18 mouse cellular contexts compared by ENCODE assay signal in the genomic region with DNA sequence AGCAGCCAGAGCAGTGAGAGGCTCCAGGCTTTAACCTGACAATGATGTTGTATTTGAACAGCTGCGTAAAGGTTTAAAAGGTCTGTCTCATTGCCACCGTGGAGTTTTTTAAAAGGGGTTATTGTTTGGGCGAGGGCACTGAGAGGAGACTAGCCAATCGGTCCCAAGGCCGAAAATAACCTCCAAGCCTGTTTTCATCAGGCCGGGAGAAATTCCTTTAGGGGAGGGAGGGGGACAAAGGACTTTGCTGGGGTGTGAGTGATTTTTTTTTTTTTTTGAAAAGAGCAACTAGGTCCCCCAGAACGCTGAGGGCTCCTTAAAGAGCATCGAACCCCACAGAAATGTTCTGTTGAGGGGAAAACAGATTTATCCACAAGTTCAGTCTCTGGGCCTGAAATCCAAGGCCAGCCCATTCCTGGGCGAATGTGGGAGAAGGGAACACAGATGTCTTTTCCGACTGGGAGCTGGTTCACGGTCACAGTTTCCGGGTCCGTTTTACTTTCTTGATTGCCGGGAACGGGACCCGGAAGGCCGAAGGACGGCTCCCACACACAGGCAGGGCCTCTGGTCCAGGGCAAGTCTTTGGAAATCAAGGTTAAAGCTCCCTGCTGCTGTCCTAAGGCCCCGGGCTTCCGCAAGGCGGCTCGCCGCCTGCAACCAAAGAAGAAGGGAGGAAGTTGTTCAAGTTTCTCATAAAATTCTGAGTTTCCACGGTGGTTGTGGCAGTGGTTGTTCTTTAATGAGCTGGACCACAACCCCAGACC. TPM values are rescaled to one million over a fixed set of nuclear protein-coding genes. Genes with fewer than 3 reads are reported as not detected.
DNase-seq lines count a peak whose midpoint lies in the region; ATAC-seq lines count a peak whose summit lies in the region.
"Had no signal": no experiment of that assay in that cellular context is flagged by ENCODE, and none has a peak within 500 bp of the region (broad histone marks: within the 10 kb centered on the region; RNA-seq: fewer than 3 reads in every experiment).

No protein-coding gene starts in this region.

- H3K4me2 ChIP-seq in hindbrain, embryonic 14.5 days (replicated peaks), result no peak overlapping the region
- H3K4me2 ChIP-seq in kidney, embryonic 16.5 days (replicated peaks; ENCODE audit: low read depth, low read length), result peak overlapping the region; percentile 59
- peak overlapping the region; percentile 55 for H3K4me2 ChIP-seq in neural tube, embryonic 12.5 days (replicated peaks)
- H3K4me2 ChIP-seq: forebrain, embryonic 15.5 days; lung, embryonic 15.5 days had no signal

- peaks cover 17% of the 10 kb centered on the region for H3K4me1 ChIP-seq in hindbrain, embryonic 10.5 days (replicated peaks)
- 0 out of 2 replicates have a peak, but pooled peaks cover 5% of the 10 kb centered on the region for H3K4me1 ChIP-seq in hindbrain, embryonic 14.5 days (replicated peaks; ENCODE audit: control insufficient read depth, insufficient read depth, low read length)
- peaks cover 7% of the 10 kb centered on the region for H3K4me1 ChIP-seq in embryonic facial prominence, embryonic 10.5 days
- H3K4me1 ChIP-seq in kidney, embryonic 16.5 days (ENCODE audit: insufficient read depth, low read length), result peaks cover 18% of the 10 kb centered on the region; the same call in 1 of the 2 replicates
- no peaks in the 10 kb centered on the region for H3K4me1 ChIP-seq in neural tube, embryonic 12.5 days
- H3K4me1 ChIP-seq: forebrain, embryonic 15.5 days had no signal

- no peak overlapping the region for H3K4me3 ChIP-seq in hindbrain, embryonic 10.5 days
- H3K4me3 ChIP-seq in hindbrain, embryonic 14.5 days (replicated peaks; ENCODE audit: low read length), result no peak overlapping the region
- H3K4me3 ChIP-seq in embryonic facial prominence, embryonic 10.5 days, result no peak overlapping the region
- peak overlapping the region; percentile 48 for H3K4me3 ChIP-seq in kidney, embryonic 16.5 days (ENCODE audit: low read length)
- peak overlapping the region; percentile 30 for H3K4me3 ChIP-seq in neural tube, embryonic 12.5 days
- H3K4me3 ChIP-seq: forebrain, embryonic 15.5 days; lung, embryonic 15.5 days had no signal

- DNase-seq in hindbrain, embryonic 10.5 days (ENCODE audit: low spot score), result peak; percentile 65
- DNase-seq in hindbrain, embryonic 14.5 days (ENCODE audit: low spot score), result no peak
- DNase-seq in embryonic facial prominence, embryonic 10.5 days (ENCODE audit: low spot score), result peak; percentile 69
- DNase-seq in cerebellum, adult 11-12 months, result no peak
- no peak for DNase-seq in right cerebral cortex, adult 18-20 months
- DNase-seq: cerebellum, postnatal 14 days; gastrocnemius, postnatal 25 days; layer of hippocampus, adult 9-11 months; liver; retina, postnatal 1 day; thymus, adult 18-20 months had no signal

- H3K9me3 ChIP-seq in hindbrain, embryonic 10.5 days, result no peaks in the 10 kb centered on the region
- H3K9me3 ChIP-seq in hindbrain, embryonic 14.5 days (ENCODE audit: control insufficient read depth, low read length), result peaks cover 3% of the 10 kb centered on the region; the same call in 1 of the 2 replicates
- H3K9me3 ChIP-seq in embryonic facial prominence, embryonic 10.5 days, result no peaks in the 10 kb centered on the region
- no peaks in the 10 kb centered on the region for H3K9me3 ChIP-seq in kidney, embryonic 16.5 days (ENCODE audit: low read length)
- no peaks in the 10 kb centered on the region for H3K9me3 ChIP-seq in neural tube, embryonic 12.5 days
- H3K9me3 ChIP-seq: forebrain, embryonic 15.5 days; lung, embryonic 15.5 days had no signal

- H3K27ac ChIP-seq in hindbrain, embryonic 10.5 days, result no peak overlapping the region
- H3K27ac ChIP-seq in hindbrain, embryonic 14.5 days, result no peak overlapping the region
- no peak overlapping the region for H3K27ac ChIP-seq in embryonic facial prominence, embryonic 10.5 days (replicated peaks)
- H3K27ac ChIP-seq in kidney, embryonic 16.5 days (ENCODE audit: low read length), result peak overlapping the region; percentile 94
- peak overlapping the region; percentile 80 for H3K27ac ChIP-seq in neural tube, embryonic 12.5 days
- H3K27ac ChIP-seq: forebrain, embryonic 15.5 days; lung, embryonic 15.5 days had no signal

- ATAC-seq in hindbrain, embryonic 14.5 days (ENCODE audit: low FRiP score), result no peak
- ATAC-seq in kidney, embryonic 16.5 days (ENCODE audit: low FRiP score, low TSS enrichment), result no peak
- ATAC-seq in neural tube, embryonic 12.5 days (ENCODE audit: low FRiP score, low read depth), result no peak
- ATAC-seq: forebrain, embryonic 15.5 days; hindbrain, embryonic 16.5 days had no signal

- H3K27me3 ChIP-seq in hindbrain, embryonic 10.5 days (ENCODE audit: insufficient read depth, poor library complexity, severe bottlenecking), result peaks cover 100% of the 10 kb centered on the region
- peaks cover 99% of the 10 kb centered on the region for H3K27me3 ChIP-seq in hindbrain, embryonic 14.5 days (ENCODE audit: control insufficient read depth, insufficient read depth, low read length)
- peaks cover 100% of the 10 kb centered on the region for H3K27me3 ChIP-seq in embryonic facial prominence, embryonic 10.5 days (replicated peaks; ENCODE audit: low read depth, poor library complexity, severe bottlenecking)
- H3K27me3 ChIP-seq in kidney, embryonic 16.5 days (ENCODE audit: insufficient read depth, low read length), result peaks cover 3% of the 10 kb centered on the region; the same call in 1 of the 2 replicates
- peaks cover 77% of the 10 kb centered on the region for H3K27me3 ChIP-seq in neural tube, embryonic 12.5 days (replicated peaks)

- 1% methylated on average over 24 of the region's 24 CpGs for WGBS in hindbrain, embryonic 10.5 days
- WGBS in hindbrain, embryonic 14.5 days, result under 1% methylated on average over 24 of the region's 24 CpGs
- under 1% methylated on average over 24 of the region's 24 CpGs for WGBS in embryonic facial prominence, embryonic 10.5 days
- 5% methylated on average over 24 of the region's 24 CpGs for WGBS in kidney, embryonic 16.5 days
- WGBS in neural tube, embryonic 12.5 days, result under 1% methylated on average over 24 of the region's 24 CpGs

- H3K36me3 ChIP-seq in hindbrain, embryonic 10.5 days, result no peaks in the 10 kb centered on the region
- H3K36me3 ChIP-seq in hindbrain, embryonic 14.5 days (replicated peaks; ENCODE audit: control insufficient read depth, insufficient read depth), result no peaks in the 10 kb centered on the region
- H3K36me3 ChIP-seq in embryonic facial prominence, embryonic 10.5 days (replicated peaks), result no peaks in the 10 kb centered on the region
- H3K36me3 ChIP-seq in kidney, embryonic 16.5 days (ENCODE audit: insufficient read depth, low read length), result no peaks in the 10 kb centered on the region; the same call in 1 of the 2 replicates
- no peaks in the 10 kb centered on the region for H3K36me3 ChIP-seq in neural tube, embryonic 12.5 days
- H3K36me3 ChIP-seq: forebrain, embryonic 15.5 days; lung, embryonic 15.5 days had no signal

- no peak overlapping the region for H3K9ac ChIP-seq in hindbrain, embryonic 14.5 days
- H3K9ac ChIP-seq in kidney, embryonic 16.5 days (replicated peaks; ENCODE audit: low read length), result peak overlapping the region; percentile 83
- H3K9ac ChIP-seq in neural tube, embryonic 12.5 days, result peak overlapping the region; percentile 61
- H3K9ac ChIP-seq: forebrain, embryonic 15.5 days; lung, embryonic 15.5 days had no signal

RNA-seq across cellular contexts. Expression of a gene that starts 2.0 kb away (rescaled TPM):
- not detected in 2 replicates for polyA plus RNA-seq in hindbrain, embryonic 10.5 days (2016; fragmentation: Nextera tagmentation; extraction: Ambion mirVana)
- polyA plus RNA-seq in hindbrain, embryonic 14.5 days (2014; fragmentation: Nextera tagmentation; extraction: Ambion mirVana), result not detected in 2 replicates
- not detected in 2 replicates for polyA plus RNA-seq in embryonic facial prominence, embryonic 10.5 days (2016; fragmentation: Nextera tagmentation; extraction: Ambion mirVana)
- 33.5 and 38.5 TPM in 2 replicates for polyA plus RNA-seq in kidney, embryonic 16.5 days (2015; fragmentation: Nextera tagmentation; extraction: Ambion mirVana)
- 48.9 and 49.0 TPM in 2 replicates for polyA plus RNA-seq in neural tube, embryonic 12.5 days (2016; fragmentation: Nextera tagmentation; extraction: Ambion mirVana)
- polyA plus RNA-seq: forebrain, embryonic 15.5 days; heart, embryonic 14.5 days; hindbrain, embryonic 16.5 days had no signal

RNA-seq across cellular contexts. Expression of a gene that starts 7.8 kb away (rescaled TPM):
- polyA plus RNA-seq in hindbrain, embryonic 10.5 days (2016; fragmentation: Nextera tagmentation; extraction: Ambion mirVana), result not detected in 2 replicates
- polyA plus RNA-seq in hindbrain, embryonic 14.5 days (2014; fragmentation: Nextera tagmentation; extraction: Ambion mirVana), result 0.09 TPM in 1 of 2 replicates, not detected in the other
- polyA plus RNA-seq in embryonic facial prominence, embryonic 10.5 days (2016; fragmentation: Nextera tagmentation; extraction: Ambion mirVana), result not detected in 2 replicates
- 38.2 and 38.4 TPM in 2 replicates for polyA plus RNA-seq in kidney, embryonic 16.5 days (2015; fragmentation: Nextera tagmentation; extraction: Ambion mirVana)
- 34.4 and 36.8 TPM in 2 replicates for polyA plus RNA-seq in neural tube, embryonic 12.5 days (2016; fragmentation: Nextera tagmentation; extraction: Ambion mirVana)
- polyA plus RNA-seq: forebrain, embryonic 15.5 days; hindbrain, embryonic 16.5 days had no signal

RNA-seq across cellular contexts. Expression of a gene that starts 10.4 kb away (rescaled TPM):
- not detected in 2 replicates for polyA plus RNA-seq in hindbrain, embryonic 10.5 days (2016; fragmentation: Nextera tagmentation; extraction: Ambion mirVana)
- not detected in 2 replicates for polyA plus RNA-seq in hindbrain, embryonic 14.5 days (2014; fragmentation: Nextera tagmentation; extraction: Ambion mirVana)
- polyA plus RNA-seq in embryonic facial prominence, embryonic 10.5 days (2016; fragmentation: Nextera tagmentation; extraction: Ambion mirVana), result not detected in 2 replicates
- polyA plus RNA-seq in kidney, embryonic 16.5 days (2015; fragmentation: Nextera tagmentation; extraction: Ambion mirVana), result 13.9 and 17.9 TPM in 2 replicates
- 19.1 and 25.2 TPM in 2 replicates for polyA plus RNA-seq in neural tube, embryonic 12.5 days (2016; fragmentation: Nextera tagmentation; extraction: Ambion mirVana)
- polyA plus RNA-seq: embryonic facial prominence, embryonic 14.5 days; forebrain, embryonic 15.5 days; heart, embryonic 14.5 days; hindbrain, embryonic 16.5 days; lung, embryonic 15.5 days had no signal

RNA-seq across cellular contexts. Expression of a gene that starts 14.7 kb away (rescaled TPM):
- not detected in 2 replicates for polyA plus RNA-seq in hindbrain, embryonic 10.5 days (2016; fragmentation: Nextera tagmentation; extraction: Ambion mirVana)
- 2.1 and 3.3 TPM in 2 replicates for polyA plus RNA-seq in hindbrain, embryonic 14.5 days (2014; fragmentation: Nextera tagmentation; extraction: Ambion mirVana)
- not detected in 2 replicates for polyA plus RNA-seq in embryonic facial prominence, embryonic 10.5 days (2016; fragmentation: Nextera tagmentation; extraction: Ambion mirVana)
- polyA plus RNA-seq in kidney, embryonic 16.5 days (2015; fragmentation: Nextera tagmentation; extraction: Ambion mirVana), result 41.0 and 45.6 TPM in 2 replicates
- polyA plus RNA-seq in neural tube, embryonic 12.5 days (2016; fragmentation: Nextera tagmentation; extraction: Ambion mirVana), result 20.8 and 21.4 TPM in 2 replicates

RNA-seq across cellular contexts. Expression of a gene that starts 14.9 kb away (rescaled TPM):
- polyA plus RNA-seq in hindbrain, embryonic 10.5 days (2016; fragmentation: Nextera tagmentation; extraction: Ambion mirVana), result not detected in 2 replicates
- not detected in 2 replicates for polyA plus RNA-seq in hindbrain, embryonic 14.5 days (2014; fragmentation: Nextera tagmentation; extraction: Ambion mirVana)
- not detected in 2 replicates for polyA plus RNA-seq in embryonic facial prominence, embryonic 10.5 days (2016; fragmentation: Nextera tagmentation; extraction: Ambion mirVana)
- 4.5 and 4.7 TPM in 2 replicates for polyA plus RNA-seq in kidney, embryonic 16.5 days (2015; fragmentation: Nextera tagmentation; extraction: Ambion mirVana)
- polyA plus RNA-seq in neural tube, embryonic 12.5 days (2016; fragmentation: Nextera tagmentation; extraction: Ambion mirVana), result 4.1 and 8.0 TPM in 2 replicates
- polyA plus RNA-seq: embryonic facial prominence, embryonic 14.5 days; forebrain, embryonic 15.5 days; heart, embryonic 14.5 days; hindbrain, embryonic 16.5 days; lung, embryonic 15.5 days had no signal

Comparison
In these comparisons a context has a peak if more than half of its experiments do, and no peak if none do; other contexts are left out.
1. DNase-seq: peak in hindbrain, embryonic 10.5 days (single experiment) and embryonic facial prominence, embryonic 10.5 days (single experiment); none in hindbrain, embryonic 14.5 days (single experiment), cerebellum, adult 11-12 months (single experiment) and right cerebral cortex, adult 18-20 months (single experiment).
2. H3K27ac ChIP-seq: peak in kidney, embryonic 16.5 days (single experiment) and neural tube, embryonic 12.5 days (single experiment); none in hindbrain, embryonic 10.5 days (single experiment), hindbrain, embryonic 14.5 days (single experiment) and embryonic facial prominence, embryonic 10.5 days (single experiment).
3. H3K4me3 ChIP-seq: peak in kidney, embryonic 16.5 days (single experiment) and neural tube, embryonic 12.5 days (single experiment); none in hindbrain, embryonic 10.5 days (single experiment), hindbrain, embryonic 14.5 days (single experiment) and embryonic facial prominence, embryonic 10.5 days (single experiment).
4. RNA of a gene that starts 2.0 kb away (polyA plus RNA-seq): 48.9 to 49.0 TPM in neural tube, embryonic 12.5 days and 33.5 to 38.5 TPM in kidney, embryonic 16.5 days; not detected in hindbrain, embryonic 10.5 days, not detected in hindbrain, embryonic 14.5 days and not detected in embryonic facial prominence, embryonic 10.5 days; every median in the first group is over 10 times any median in the second.
5. RNA of a gene that starts 7.8 kb away (polyA plus RNA-seq): 38.2 to 38.4 TPM in kidney, embryonic 16.5 days and 34.4 to 36.8 TPM in neural tube, embryonic 12.5 days; 0.09 TPM in hindbrain, embryonic 14.5 days, not detected in hindbrain, embryonic 10.5 days and not detected in embryonic facial prominence, embryonic 10.5 days; every median in the first group is over 10 times any median in the second.
6. RNA of a gene that starts 10.4 kb away (polyA plus RNA-seq): 19.1 to 25.2 TPM in neural tube, embryonic 12.5 days and 13.9 to 17.9 TPM in kidney, embryonic 16.5 days; not detected in hindbrain, embryonic 10.5 days, not detected in hindbrain, embryonic 14.5 days and not detected in embryonic facial prominence, embryonic 10.5 days; every median in the first group is over 10 times any median in the second.